ENCODE assay signal across 18 mouse cellular contexts in genomic region chr2:97564509-97564908, GRCm38 (mm10).
"Had no signal": no experiment of that assay in that cellular context is flagged by ENCODE, and none has a peak within 500 bp of the region (broad histone marks: within the 10 kb centered on the region; RNA-seq: fewer than 3 reads in every experiment).

No protein-coding gene starts in this region.

- H3K27ac ChIP-seq: limb, embryonic 12.5 days; limb, embryonic 15.5 days; liver, embryonic 14.5 days; macrophage; neural tube, embryonic 13.5 days had no signal

- H3K4me2 ChIP-seq: limb, embryonic 12.5 days; limb, embryonic 15.5 days; liver, embryonic 11.5 days; lung, embryonic 14.5 days; neural tube, embryonic 13.5 days had no signal

- H3K36me3 ChIP-seq: limb, embryonic 12.5 days; limb, embryonic 15.5 days; neural tube, embryonic 13.5 days had no signal

- ATAC-seq: intestine, embryonic 16.5 days; liver, postnatal 0 days; lung, postnatal 0 days had no signal

- DNase-seq: kidney, adult 18-20 months; kidney, adult 9 months; kidney, postnatal 14 days; kidney, postnatal 4 days; left cerebral cortex, postnatal 4 days; liver, postnatal 0 days; lung, embryonic 14.5 days; thymus, adult 18-20 months; thymus, postnatal 36 days had no signal

- H3K4me1 ChIP-seq: limb, embryonic 12.5 days; limb, embryonic 15.5 days; neural tube, embryonic 13.5 days had no signal

- H3K9me3 ChIP-seq: limb, embryonic 12.5 days; limb, embryonic 15.5 days; neural tube, embryonic 13.5 days had no signal

- H3K9ac ChIP-seq: limb, embryonic 12.5 days; limb, embryonic 15.5 days; liver, embryonic 14.5 days; liver, postnatal 0 days; lung, embryonic 14.5 days; neural tube, embryonic 13.5 days had no signal

- H3K4me3 ChIP-seq: limb, embryonic 12.5 days; limb, embryonic 15.5 days; myocyte; neural tube, embryonic 13.5 days had no signal

- H3K27me3 ChIP-seq: limb, embryonic 12.5 days; limb, embryonic 15.5 days; neural tube, embryonic 13.5 days had no signal
